ENCODE assay signal across 8 mouse cellular contexts in genomic region chr17:83706116-83706593, GRCm38 (mm10). TPM values are rescaled to one million over a fixed set of nuclear protein-coding genes. Genes with fewer than 3 reads are reported as not detected.
A peak's percentile ranks its signal among the peaks of the same experiment; 100 is the strongest.
DNase-seq lines count a peak whose midpoint lies in the region; ATAC-seq and TF ChIP-seq lines count a peak whose summit lies in the region.

Gene Mta3, plus strand, starts transcription at chr17:83706163.

- peak within 1 kb of the TSS; percentile 91 for H3K4me2 ChIP-seq in lung, embryonic 14.5 days

- no peak for ATAC-seq in hematopoietic stem cell, adult 5-6 weeks (replicated peaks in 1 of 2; ENCODE audit: insufficient read depth in 1 of 2, low FRiP score in 2 of 2, low TSS enrichment in 1 of 2, low read depth in 1 of 2, poor library complexity in 2 of 2, severe bottlenecking in 2 of 2)
- peak; percentile 57 for ATAC-seq in lung, embryonic 14.5 days (ENCODE audit: insufficient read depth)

- H3K36me3 ChIP-seq in lung, embryonic 14.5 days (ENCODE audit: insufficient read depth) = peaks cover 14% of the 10 kb centered on the region

- peak within 1 kb of the TSS; percentile 97 for H3K9ac ChIP-seq in lung, embryonic 14.5 days

- under 1% methylated on average over 21 of the region's 56 CpGs for WGBS in lung, embryonic 14.5 days
- 1% methylated on average over 53 of the region's 56 CpGs for WGBS in olfactory bulb, adult 2 months

- H3K27ac ChIP-seq in layer of hippocampus, adult 2 months = peak within 1 kb of the TSS; percentile 98
- peak within 1 kb of the TSS; percentile 98 for H3K27ac ChIP-seq in lung, embryonic 14.5 days (ENCODE audit: low read depth)
- H3K27ac ChIP-seq in olfactory bulb, adult 2 months (ENCODE audit: insufficient read depth, low read depth, low read length) = peak within 1 kb of the TSS; percentile 75

- TF ChIP-seq CTCF in layer of hippocampus, adult 2 months (conservative IDR thresholded peaks at IDR 0.05) = no peak
- TF ChIP-seq CTCF in lung, embryonic 14.5 days (IDR thresholded peaks at IDR 0.05; ENCODE audit: low read depth) = no peak
- no peak for TF ChIP-seq CTCF in olfactory bulb, adult 2 months (IDR thresholded peaks at IDR 0.05; ENCODE audit: insufficient read depth, low read depth, low read length)

- H3K4me3 ChIP-seq in layer of hippocampus, adult 2 months = peak within 1 kb of the TSS; percentile 93
- peak within 1 kb of the TSS; percentile 87 for H3K4me3 ChIP-seq in lung, embryonic 14.5 days (ENCODE audit: low read depth, low read length)
- peak within 1 kb of the TSS; percentile 83 for H3K4me3 ChIP-seq in olfactory bulb, adult 2 months (ENCODE audit: insufficient read depth, low read depth, low read length)

- DNase-seq in NIH3T3 (ENCODE audit: low read depth) = peak; percentile 73
- DNase-seq in cerebellum, adult 8-10 months = peak; percentile 72
- DNase-seq in frontal cortex, adult 2 months (ENCODE audit: extremely low spot score in 1 of 2, low spot score in 1 of 2) = peak in 1 of 2 experiments; percentile 34
- DNase-seq in layer of hippocampus, adult 2 months (ENCODE audit: low spot score in 2 of 2) = peak; percentile 26 to 70
- DNase-seq in lung, embryonic 14.5 days = peak; percentile 59
- peak; percentile 84 for DNase-seq in thymus, postnatal 14 days

- H3K27me3 ChIP-seq in lung, embryonic 14.5 days (ENCODE audit: insufficient read depth, low read length) = no peaks in the 10 kb centered on the region

- no peaks in the 10 kb centered on the region for H3K9me3 ChIP-seq in lung, embryonic 14.5 days (ENCODE audit: low read depth, low read length)

- TF ChIP-seq POLR2A in olfactory bulb, adult 2 months (IDR thresholded peaks at IDR 0.05; ENCODE audit: insufficient read depth, low read depth, low read length) = 0 out of 2 replicates have a peak, but pooled peaks have one; percentile 7

- H3K4me1 ChIP-seq in lung, embryonic 14.5 days (ENCODE audit: insufficient read depth) = 0 out of 2 replicates have a peak, but pooled peaks cover 5% of the 10 kb centered on the region
- peaks cover 11% of the 10 kb centered on the region for H3K4me1 ChIP-seq in olfactory bulb, adult 2 months (ENCODE audit: control insufficient read depth, insufficient read depth, low read length)

RNA-seq across cellular contexts. Expression of gene Mta3, which starts in this region (rescaled TPM):
- 61.7 and 63.9 TPM in 2 replicates for polyA plus RNA-seq in frontal cortex, adult 2 months (2012; rRNA removed)
- 64.2 and 81.2 TPM in 2 replicates for total RNA-seq in hematopoietic stem cell, adult 5-6 weeks (2017)
- total RNA-seq in layer of hippocampus, adult 2 months (2021) = 100 to 1,000 TPM in 1 of 2 experiments, 10 to 100 TPM in 1; 96.9 to 102 TPM
- 39.9 and 41.0 TPM in 2 replicates for polyA plus RNA-seq in lung, embryonic 14.5 days (2014; fragmentation: Nextera tagmentation; extraction: Ambion mirVana)
- polyA plus RNA-seq in olfactory bulb, adult 2 months (2012; ENCODE audit: insufficient read depth, insufficient read length, low replicate concordance, missing spikeins) = not detected in 2 replicates
